Mouse (Mus musculus) brain, embryonic 14.5 days (tissue): Measurements from ENCODE around the gene Pou3f1.

Source experiments
- CTCF ChIP-seq: fragments of 200-500 bp; IDR thresholded peaks from 2 replicates; pipeline ENCODE4 v1.5.1; 2012; ENCODE audit warnings: inconsistent platforms, mild to moderate bottlenecking, moderate library complexity, borderline replicate concordance; ENCODE audit not compliant: insufficient read depth, insufficient read length; ENCODE audit errors: extremely low read depth
- POLR2A ChIP-seq: fragments of 200-500 bp; IDR thresholded peaks from 2 replicates; pipeline ENCODE4 v1.6.1; 2012; ENCODE audit warnings: mild to moderate bottlenecking, inconsistent platforms, borderline replicate concordance; ENCODE audit not compliant: poor library complexity, insufficient read depth, insufficient read length, severe bottlenecking; ENCODE audit errors: extremely low read depth

- TF ChIP-seq CTCF, result peak; percentile 24; the same call in 1 of the 2 replicates
- TF ChIP-seq POLR2A, result no peak
These were observed 28.4 kb downstream of the Pou3f1 start for GRCm38 (mm10) chr4:124685004-124685403.
